Mouse (Mus musculus) embryonic facial prominence, embryonic 11.5 days (tissue): ENCODE results near the gene Tfb2m. TPM values are rescaled to one million over a fixed set of nuclear protein-coding genes. Genes with fewer than 3 reads are reported as not detected.

ENCODE experiments used
- ATAC-seq: fragments of 200-750 bp; cut with Nextera tagmentation; replicated peaks from 2 replicates; pipeline ENCODE4 v1.8.0; 2017; ENCODE audit warnings: low read depth; ENCODE audit not compliant: insufficient number of reproducible peaks, low FRiP score, low TSS enrichment
- DNase-seq: peaks from one replicate; pipeline ENCODE4 v3.0.0-alpha.2; 2015; ENCODE audit warnings: low spot score
- H3K27ac ChIP-seq: fragments of 300-500 bp; sonication (generic); replicated peaks from 2 replicates; pipeline ENCODE4 v1.5.1; 2014; ENCODE audit warnings: mild to moderate bottlenecking, low read depth, low read length, control low read depth
- H3K27me3 ChIP-seq: fragments of 300-500 bp; sonication (generic); 2 replicates; pipeline ENCODE4 v1.6.1; 2014; ENCODE audit warnings: mild to moderate bottlenecking, low read length, moderate library complexity, mixed read lengths; ENCODE audit not compliant: control insufficient read depth, insufficient read depth
- H3K36me3 ChIP-seq: fragments of 300-500 bp; sonication (generic); replicated peaks from 2 replicates; pipeline ENCODE4 v1.6.1; 2014; ENCODE audit warnings: low read depth, mild to moderate bottlenecking, low read length, moderate library complexity, mixed read lengths; ENCODE audit not compliant: control insufficient read depth, insufficient read depth
- H3K4me1 ChIP-seq: fragments of 300-500 bp; sonication (generic); 2 replicates; pipeline ENCODE4 v1.6.1; 2014; ENCODE audit warnings: low read length, mixed read lengths; ENCODE audit not compliant: control insufficient read depth, insufficient read depth
- H3K4me2 ChIP-seq: fragments of 300-500 bp; sonication (generic); 2 replicates; pipeline ENCODE4 v1.6.1; 2014; ENCODE audit warnings: low read depth, mild to moderate bottlenecking, control low read depth, low read length, moderate library complexity
- H3K4me3 ChIP-seq: fragments of 300-500 bp; sonication (generic); 2 replicates; pipeline ENCODE4 v1.5.1; 2014; ENCODE audit warnings: low read depth, low read length, control low read depth
- H3K9ac ChIP-seq: fragments of 300-500 bp; sonication (generic); replicated peaks from 2 replicates; pipeline ENCODE4 v1.6.1; 2014; ENCODE audit warnings: mild to moderate bottlenecking, control low read depth, low read length
- H3K9me3 ChIP-seq: fragments of 300-500 bp; sonication (generic); replicated peaks from 2 replicates; pipeline ENCODE4 v1.6.1; 2016; ENCODE audit warnings: mild to moderate bottlenecking, low read length, inconsistent platforms, mixed read lengths; ENCODE audit not compliant: control insufficient read depth
- WGBS: fragments of 180-500 bp; shearing (Covaris S2); extraction: QIAGEN DNeasy Blood & Tissue Kit; methylation state at CpG from one replicate; pipeline ENCODE4 v1.1.7; 2014; 5-methylcytosine and 5-hydroxymethylcytosine counted together
- polyA plus RNA-seq: library from polyadenylated mRNA; unstranded; fragments of >200 nt; fragmentation: Nextera tagmentation; extraction: Ambion mirVana; gene quantifications from 2 replicates; pipeline ENCODE4 v1.2.1, GENCODE M21; 2014

Tfb2m gene
- polyA plus RNA-seq, 1 experiment from 2014 or later: 38.5 TPM

DNA sequence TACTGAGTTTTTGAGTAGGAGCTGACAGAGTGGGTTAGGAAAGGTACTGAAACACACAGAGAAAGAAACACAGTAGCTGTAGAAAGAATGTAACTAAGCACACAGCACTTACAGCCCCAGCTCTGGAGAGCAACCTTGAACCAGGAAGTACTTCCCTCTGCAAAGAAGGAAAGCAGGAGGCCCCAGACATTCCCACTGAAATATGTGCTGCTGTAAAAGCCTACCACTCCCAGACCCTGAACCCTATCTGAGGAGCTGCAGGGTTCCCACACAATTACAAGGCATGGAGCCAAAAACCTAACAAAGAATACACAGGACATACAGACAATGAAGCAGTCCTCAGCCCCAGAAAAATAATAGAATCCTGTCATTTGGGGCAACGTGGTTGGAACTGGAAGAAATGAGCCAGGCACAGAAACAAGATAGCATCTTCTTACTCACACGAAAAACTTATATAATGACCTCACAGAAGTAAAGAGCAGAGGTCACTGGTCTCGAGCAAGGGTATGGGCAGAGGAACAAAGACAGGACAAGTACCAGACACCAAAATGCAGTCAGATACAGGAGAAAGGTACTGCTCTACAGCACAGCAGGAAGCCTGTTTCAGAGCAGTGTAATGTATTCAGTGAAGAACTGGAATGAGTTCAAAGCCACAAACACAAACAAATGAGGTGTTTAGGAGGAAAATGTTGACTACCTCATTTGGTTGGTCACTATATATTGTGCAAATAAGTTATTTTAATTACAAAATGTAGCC is 60.1 kb downstream of the Tfb2m start:
- no peak overlapping the region for H3K4me3 ChIP-seq
- no peaks in the 10 kb centered on the region for H3K4me1 ChIP-seq
- no peaks in the 10 kb centered on the region for H3K9me3 ChIP-seq
- DNase-seq (no peak), ATAC-seq (no peak)
- H3K36me3 ChIP-seq: no peaks in the 10 kb centered on the region
- H3K9ac ChIP-seq: no peak overlapping the region
- H3K27me3 ChIP-seq: no peaks in the 10 kb centered on the region
- H3K4me2 ChIP-seq: no peak overlapping the region
- no peak overlapping the region for H3K27ac ChIP-seq
- 34% methylated on average over 3 of the region's 3 CpGs for WGBS

DNA sequence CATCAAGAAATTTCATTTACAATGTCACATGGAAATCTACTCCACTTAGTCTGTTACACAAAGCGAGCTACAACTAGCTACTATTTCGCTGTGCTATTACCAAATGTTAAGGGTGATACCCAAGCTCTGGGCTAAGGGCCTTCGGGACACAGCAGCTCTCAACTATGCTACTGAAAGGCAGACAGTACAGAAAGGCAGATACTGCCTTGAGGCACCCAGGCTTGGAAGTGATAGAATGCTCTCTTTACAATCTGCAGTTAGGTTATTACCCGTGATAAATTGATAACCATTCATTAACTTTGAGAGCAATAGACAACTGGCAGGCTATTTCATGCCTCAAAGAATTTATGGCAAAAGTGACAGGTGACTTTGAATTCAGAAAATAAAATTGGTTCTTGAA is 65.2 kb downstream of the Tfb2m start:
- DNase-seq (no peak), ATAC-seq (no peak)
- Histone ChIP-seq H3K9ac (no peak overlapping the region), H3K4me2 (no peak overlapping the region), H3K4me3 (no peak overlapping the region), H3K4me1 (no peaks in the 10 kb centered on the region), H3K27me3 (no peaks in the 10 kb centered on the region), H3K27ac (no peak overlapping the region), H3K36me3 (no peaks in the 10 kb centered on the region), H3K9me3 (no peaks in the 10 kb centered on the region)
- WGBS: 87% methylated on average over 4 of the region's 4 CpGs

Other genes starting within 250 kb of the Tfb2m start
- 26.3 and 26.9 TPM in 2 replicates for gene Smyd3, start 28.2 kb downstream of the Tfb2m start, polyA plus RNA-seq
- 20.1 and 21.4 TPM in 2 replicates for gene Cnst, start 103 bp upstream of the Tfb2m start, polyA plus RNA-seq
- gene Sccpdh, start 121.9 kb upstream of the Tfb2m start, polyA plus RNA-seq: 94.2 and 96.6 TPM in 2 replicates
- not detected in 2 replicates for gene Kif28, start 199.0 kb upstream of the Tfb2m start, polyA plus RNA-seq